Mouse (Mus musculus) forebrain, embryonic 12.5 days (tissue): ENCODE results near the gene Gm49380. TPM values are rescaled to one million over a fixed set of nuclear protein-coding genes. Genes with fewer than 3 reads are reported as not detected.

Source experiments
- ATAC-seq: fragments of 200-750 bp; cut with Nextera tagmentation; 2 replicates; pipeline ENCODE4 v1.8.0; 2017; ENCODE audit warnings: moderate TSS enrichment; ENCODE audit not compliant: low FRiP score
- H3K27ac ChIP-seq: fragments of 300-500 bp; sonication (generic); 2 replicates; pipeline ENCODE4 v1.5.1; 2016; ENCODE audit warnings: mild to moderate bottlenecking
- H3K27me3 ChIP-seq: fragments of 300-500 bp; sonication (generic); 2 replicates; pipeline ENCODE4 v1.6.1; 2016; ENCODE audit warnings: mild to moderate bottlenecking
- H3K36me3 ChIP-seq: fragments of 300-500 bp; sonication (generic); replicated peaks from 2 replicates; pipeline ENCODE4 v1.6.1; 2016; ENCODE audit warnings: mild to moderate bottlenecking
- H3K4me1 ChIP-seq: fragments of 300-500 bp; sonication (generic); 2 replicates; pipeline ENCODE4 v1.6.1; 2016
- H3K4me2 ChIP-seq: fragments of 300-500 bp; sonication (generic); 2 replicates; pipeline ENCODE4 v1.6.1; 2016; ENCODE audit warnings: mild to moderate bottlenecking, moderate library complexity
- H3K4me3 ChIP-seq: fragments of 300-500 bp; sonication (generic); replicated peaks from 2 replicates; pipeline ENCODE4 v1.5.1; 2016; ENCODE audit warnings: mild to moderate bottlenecking
- H3K9ac ChIP-seq: fragments of 300-500 bp; sonication (generic); 2 replicates; pipeline ENCODE4 v1.6.1; 2016; ENCODE audit warnings: mild to moderate bottlenecking
- H3K9me3 ChIP-seq: fragments of 300-500 bp; sonication (generic); 2 replicates; pipeline ENCODE4 v1.6.1; 2016
- WGBS: fragments of 180-500 bp; shearing (Covaris S2); methylation state at CpG from one replicate; pipeline ENCODE4 v1.1.7; 2016; 5-methylcytosine and 5-hydroxymethylcytosine counted together
- polyA plus RNA-seq: library from polyadenylated mRNA; unstranded; fragments of >200 nt; fragmentation: Nextera tagmentation; extraction: Ambion mirVana; gene quantifications from 2 replicates; pipeline ENCODE4 v1.2.1, GENCODE M21; 2016

Gm49380 gene
- polyA plus RNA-seq, 1 experiment from 2014 or later, result 0.14 TPM

- Histone ChIP-seq H3K27ac (no peak overlapping the region), H3K27me3 (peaks cover 75% of the 10 kb centered on the region), H3K4me3 (no peak overlapping the region), H3K9ac (no peak overlapping the region), H3K9me3 (no peaks in the 10 kb centered on the region), H3K4me1 (peaks cover 57% of the 10 kb centered on the region), H3K36me3 (peaks cover 7% of the 10 kb centered on the region; the same call in 1 of the 2 replicates), H3K4me2 (peak overlapping the region; percentile 6; the same call in 1 of the 2 replicates)
- no peak for ATAC-seq
- WGBS, result 13% methylated on average over 2 of the region's 2 CpGs
Measured at GRCm38 (mm10) chr9:44133287-44133686, 20.0 kb upstream of the Gm49380 start.

GRCm38 (mm10) chr9:44132200-44132599 is 18.9 kb upstream of the Gm49380 start:
- Histone ChIP-seq H3K27ac (no peak overlapping the region), H3K4me1 (peaks cover 57% of the 10 kb centered on the region), H3K27me3 (peaks cover 75% of the 10 kb centered on the region), H3K4me3 (no peak overlapping the region), H3K36me3 (0 out of 2 replicates have a peak, but pooled peaks cover 4% of the 10 kb centered on the region), H3K9me3 (no peaks in the 10 kb centered on the region), H3K9ac (no peak overlapping the region), H3K4me2 (no peak overlapping the region)
- 66% methylated on average over 5 of the region's 5 CpGs for WGBS
- ATAC-seq, result no peak

- Histone ChIP-seq H3K27me3 (peaks cover 67% of the 10 kb centered on the region), H3K4me3 (no peak overlapping the region), H3K36me3 (no peaks in the 10 kb centered on the region), H3K4me2 (no peak overlapping the region), H3K9me3 (no peaks in the 10 kb centered on the region), H3K4me1 (peaks cover 59% of the 10 kb centered on the region), H3K9ac (no peak overlapping the region), H3K27ac (no peak overlapping the region)
- ATAC-seq, result 0 out of 2 replicates have a peak, but pooled peaks have one; percentile 2
- WGBS, result 36% methylated on average over 7 of the region's 7 CpGs
Measured at GRCm38 (mm10) chr9:44131276-44131590, 17.9 kb upstream of the Gm49380 start.

GRCm38 (mm10) chr9:44130581-44131275 is 17.4 kb upstream of the Gm49380 start:
- WGBS, result 9% methylated on average over 17 of the region's 19 CpGs
- Histone ChIP-seq H3K9ac (peak overlapping the region; percentile 54; the same call in 1 of the 2 replicates), H3K4me2 (peak overlapping the region; percentile 76), H3K36me3 (no peaks in the 10 kb centered on the region), H3K27me3 (peaks cover 62% of the 10 kb centered on the region), H3K9me3 (no peaks in the 10 kb centered on the region), H3K4me3 (peak overlapping the region; percentile 38), H3K4me1 (peaks cover 57% of the 10 kb centered on the region), H3K27ac (peak overlapping the region; percentile 53; the same call in 1 of the 2 replicates)
- ATAC-seq, result peak; percentile 28; the same call in 1 of the 2 replicates

GRCm38 (mm10) chr9:44130034-44130433 is 16.7 kb upstream of the Gm49380 start:
- under 1% methylated on average over 27 of the region's 27 CpGs for WGBS
- peaks cover 53% of the 10 kb centered on the region for H3K4me1 ChIP-seq

GRCm38 (mm10) chr9:44129633-44130032 is 16.3 kb upstream of the Gm49380 start:
- peak overlapping the region; percentile 38 for H3K4me3 ChIP-seq
- peak overlapping the region; percentile 54 for H3K9ac ChIP-seq
- 10% methylated on average over 9 of the region's 9 CpGs for WGBS
- H3K27me3 ChIP-seq, result peaks cover 51% of the 10 kb centered on the region
- ATAC-seq, result no peak
- H3K9me3 ChIP-seq, result no peaks in the 10 kb centered on the region
- no peaks in the 10 kb centered on the region for H3K36me3 ChIP-seq
- peak overlapping the region; percentile 76 for H3K4me2 ChIP-seq
- H3K27ac ChIP-seq, result 0 out of 2 replicates have a peak overlapping the region, but pooled peaks have one; percentile 56
- H3K4me1 ChIP-seq, result peaks cover 49% of the 10 kb centered on the region

More at GRCm38 (mm10) chr9:44130034-44130433, 16.7 kb upstream of the Gm49380 start:
- Histone ChIP-seq H3K36me3 (no peaks in the 10 kb centered on the region), H3K4me2 (peak overlapping the region; percentile 76), H3K27me3 (peaks cover 55% of the 10 kb centered on the region), H3K27ac (peak overlapping the region; percentile 56; the same call in 1 of the 2 replicates), H3K9me3 (no peaks in the 10 kb centered on the region), H3K4me3 (peak overlapping the region; percentile 38), H3K9ac (peak overlapping the region; percentile 54)
- ATAC-seq, result 0 out of 2 replicates have a peak, but pooled peaks have one; percentile 44

- no peak for ATAC-seq
- H3K27me3 ChIP-seq, result peaks cover 28% of the 10 kb centered on the region
- no peaks in the 10 kb centered on the region for H3K36me3 ChIP-seq
- no peak overlapping the region for H3K27ac ChIP-seq
- no peak overlapping the region for H3K4me3 ChIP-seq
- no peak overlapping the region for H3K9ac ChIP-seq
- peaks cover 34% of the 10 kb centered on the region for H3K4me1 ChIP-seq
- H3K9me3 ChIP-seq, result no peaks in the 10 kb centered on the region
- no peak overlapping the region for H3K4me2 ChIP-seq
- 54% methylated on average over 3 of the region's 3 CpGs for WGBS
Measured at GRCm38 (mm10) chr9:44127351-44127801, 14.1 kb upstream of the Gm49380 start.

- Histone ChIP-seq H3K4me1 (peaks cover 34% of the 10 kb centered on the region), H3K27me3 (peaks cover 23% of the 10 kb centered on the region), H3K9me3 (no peaks in the 10 kb centered on the region), H3K4me3 (no peak overlapping the region), H3K36me3 (no peaks in the 10 kb centered on the region), H3K27ac (no peak overlapping the region), H3K9ac (no peak overlapping the region), H3K4me2 (no peak overlapping the region)
- 90% methylated on average over 3 of the region's 3 CpGs for WGBS
- no peak for ATAC-seq
Measured at GRCm38 (mm10) chr9:44126746-44127145, 13.4 kb upstream of the Gm49380 start.

GRCm38 (mm10) chr9:44125546-44126428 is 12.5 kb upstream of the Gm49380 start:
- no peaks in the 10 kb centered on the region for H3K9me3 ChIP-seq
- no peak overlapping the region for H3K27ac ChIP-seq
- H3K9ac ChIP-seq, result no peak overlapping the region
- H3K4me1 ChIP-seq, result peaks cover 26% of the 10 kb centered on the region
- peak overlapping the region; percentile 24; the same call in 1 of the 2 replicates for H3K4me2 ChIP-seq
- H3K4me3 ChIP-seq, result no peak overlapping the region
- peaks cover 14% of the 10 kb centered on the region; the same call in 1 of the 2 replicates for H3K27me3 ChIP-seq
- H3K36me3 ChIP-seq, result no peaks in the 10 kb centered on the region
- WGBS, result 33% methylated on average over 18 of the region's 18 CpGs
- peak; percentile 70 for ATAC-seq

- Histone ChIP-seq H3K27me3 (0 out of 2 replicates have a peak, but pooled peaks cover 10% of the 10 kb centered on the region), H3K9me3 (no peaks in the 10 kb centered on the region), H3K9ac (no peak overlapping the region), H3K4me1 (peaks cover 18% of the 10 kb centered on the region), H3K27ac (no peak overlapping the region), H3K4me3 (no peak overlapping the region), H3K36me3 (no peaks in the 10 kb centered on the region), H3K4me2 (no peak overlapping the region)
- ATAC-seq, result no peak
- WGBS, result 55% methylated on average over 5 of the region's 5 CpGs
Measured at GRCm38 (mm10) chr9:44125026-44125425, 11.7 kb upstream of the Gm49380 start.

- no peak for ATAC-seq
- WGBS, result 71% methylated on average over 6 of the region's 6 CpGs
Measured at GRCm38 (mm10) chr9:44124317-44124716, 11.0 kb upstream of the Gm49380 start.

GRCm38 (mm10) chr9:44119948-44120465 is 6.7 kb upstream of the Gm49380 start:
- H3K4me3 ChIP-seq, result no peak overlapping the region
- no peaks in the 10 kb centered on the region for H3K36me3 ChIP-seq
- H3K9me3 ChIP-seq, result no peaks in the 10 kb centered on the region
- 87% methylated on average over 8 of the region's 8 CpGs for WGBS
- no peak for ATAC-seq
- no peaks in the 10 kb centered on the region for H3K27me3 ChIP-seq
- H3K9ac ChIP-seq, result no peak overlapping the region
- H3K4me2 ChIP-seq, result no peak overlapping the region
- H3K4me1 ChIP-seq, result no peaks in the 10 kb centered on the region
- H3K27ac ChIP-seq, result no peak overlapping the region

More at GRCm38 (mm10) chr9:44124317-44124716, 11.0 kb upstream of the Gm49380 start:
- no peak overlapping the region for H3K4me2 ChIP-seq
- H3K36me3 ChIP-seq, result no peaks in the 10 kb centered on the region
- H3K4me1 ChIP-seq, result peaks cover 11% of the 10 kb centered on the region
- H3K4me3 ChIP-seq, result no peak overlapping the region
- 0 out of 2 replicates have a peak, but pooled peaks cover 5% of the 10 kb centered on the region for H3K27me3 ChIP-seq
- no peak overlapping the region for H3K27ac ChIP-seq
- no peaks in the 10 kb centered on the region for H3K9me3 ChIP-seq
- H3K9ac ChIP-seq, result no peak overlapping the region
